Mouse (Mus musculus) hindbrain, embryonic 16.5 days (tissue): ENCODE data around the gene Ankrd11. TPM values are rescaled to one million over a fixed set of nuclear protein-coding genes. Genes with fewer than 3 reads are reported as not detected.

Experiments
- ATAC-seq: fragments of 200-750 bp; cut with Nextera tagmentation; 2 replicates; pipeline ENCODE4 v1.8.0; 2017; ENCODE audit warnings: moderate TSS enrichment, moderate library complexity
- H3K27ac ChIP-seq: fragments of 300-500 bp; sonication (generic); 2 replicates; pipeline ENCODE4 v1.5.1; 2014; ENCODE audit warnings: low read depth, mild to moderate bottlenecking, control low read depth, low read length, moderate library complexity
- H3K27me3 ChIP-seq: fragments of 300-500 bp; sonication (generic); replicated peaks from 2 replicates; pipeline ENCODE4 v1.6.1; 2014; ENCODE audit warnings: low read length; ENCODE audit not compliant: control insufficient read depth, insufficient read depth
- H3K36me3 ChIP-seq: fragments of 300-500 bp; sonication (generic); 2 replicates; pipeline ENCODE4 v1.6.1; 2014; ENCODE audit warnings: mild to moderate bottlenecking, low read length, moderate library complexity, mixed read lengths; ENCODE audit not compliant: control insufficient read depth, insufficient read depth
- H3K4me1 ChIP-seq: fragments of 300-500 bp; sonication (generic); 2 replicates; pipeline ENCODE4 v1.6.1; 2014; ENCODE audit warnings: low read depth, low read length; ENCODE audit not compliant: control insufficient read depth, insufficient read depth
- H3K4me2 ChIP-seq: fragments of 300-500 bp; sonication (generic); 2 replicates; pipeline ENCODE4 v1.6.1; 2014; ENCODE audit warnings: mild to moderate bottlenecking, low read length, control low read depth, moderate library complexity
- H3K4me3 ChIP-seq: fragments of 300-500 bp; sonication (generic); 2 replicates; pipeline ENCODE4 v1.5.1; 2014; ENCODE audit warnings: mild to moderate bottlenecking, low read length, control low read depth, moderate library complexity
- H3K9ac ChIP-seq: fragments of 300-500 bp; sonication (generic); 2 replicates; pipeline ENCODE4 v1.6.1; 2014; ENCODE audit warnings: low read depth, mild to moderate bottlenecking, control low read depth, low read length, moderate library complexity
- H3K9me3 ChIP-seq: fragments of 300-500 bp; sonication (generic); 2 replicates; pipeline ENCODE4 v1.6.1; 2014; ENCODE audit warnings: mild to moderate bottlenecking, low read length, moderate library complexity; ENCODE audit not compliant: control insufficient read depth
- WGBS: fragments of 180-500 bp; shearing (Covaris S2); extraction: QIAGEN DNeasy Blood & Tissue Kit; methylation state at CpG from one replicate; pipeline ENCODE4 v1.1.7; 2014; 5-methylcytosine and 5-hydroxymethylcytosine counted together
- polyA plus RNA-seq: library from polyadenylated mRNA; unstranded; fragments of >200 nt; fragmentation: Nextera tagmentation; extraction: Ambion mirVana; gene quantifications from 2 replicates; pipeline ENCODE4 v1.2.1, GENCODE M21; 2015

The Ankrd11 gene
- polyA plus RNA-seq, 1 experiment from 2014 or later = 22.9 TPM

- Histone ChIP-seq H3K4me3 (no peak overlapping the region), H3K36me3 (no peaks in the 10 kb centered on the region), H3K27ac (no peak overlapping the region), H3K4me2 (no peak overlapping the region), H3K9me3 (no peaks in the 10 kb centered on the region), H3K27me3 (no peaks in the 10 kb centered on the region), H3K4me1 (no peaks in the 10 kb centered on the region), H3K9ac (no peak overlapping the region)
- no peak for ATAC-seq
- 97% methylated on average over 3 of the region's 3 CpGs for WGBS
These were observed 72.0 kb downstream of the Ankrd11 start for GRCm38 (mm10) chr8:122969964-122970620.

GRCm38 (mm10) chr8:122968145-122968544, 73.9 kb downstream of the Ankrd11 start:
- H3K9ac ChIP-seq = no peak overlapping the region
- no peak overlapping the region for H3K27ac ChIP-seq
- H3K27me3 ChIP-seq = no peaks in the 10 kb centered on the region
- no peak for ATAC-seq
- no peak overlapping the region for H3K4me3 ChIP-seq
- WGBS = 78% methylated on average over 3 of the region's 3 CpGs
- no peak overlapping the region for H3K4me2 ChIP-seq
- H3K9me3 ChIP-seq = no peaks in the 10 kb centered on the region
- no peaks in the 10 kb centered on the region for H3K4me1 ChIP-seq
- H3K36me3 ChIP-seq = no peaks in the 10 kb centered on the region

- H3K4me1 ChIP-seq = peaks cover 3% of the 10 kb centered on the region; the same call in 1 of the 2 replicates
- H3K9ac ChIP-seq = no peak overlapping the region
- no peaks in the 10 kb centered on the region for H3K27me3 ChIP-seq
- ATAC-seq = no peak
- no peak overlapping the region for H3K4me3 ChIP-seq
- no peak overlapping the region for H3K4me2 ChIP-seq
- no peaks in the 10 kb centered on the region for H3K9me3 ChIP-seq
- H3K36me3 ChIP-seq = no peaks in the 10 kb centered on the region
- no peak overlapping the region for H3K27ac ChIP-seq
- 86% methylated on average over 3 of the region's 3 CpGs for WGBS
These were observed 75.4 kb downstream of the Ankrd11 start for GRCm38 (mm10) chr8:122966638-122967037.

- Histone ChIP-seq H3K9me3 (no peaks in the 10 kb centered on the region), H3K36me3 (no peaks in the 10 kb centered on the region), H3K4me3 (no peak overlapping the region), H3K4me2 (no peak overlapping the region), H3K27me3 (no peaks in the 10 kb centered on the region), H3K9ac (no peak overlapping the region), H3K4me1 (peaks cover 3% of the 10 kb centered on the region; the same call in 1 of the 2 replicates), H3K27ac (no peak overlapping the region)
- WGBS = 57% methylated on average over 5 of the region's 5 CpGs
- no peak for ATAC-seq
These were observed 80.0 kb downstream of the Ankrd11 start for GRCm38 (mm10) chr8:122962046-122962445.

GRCm38 (mm10) chr8:122961458-122961857, 80.6 kb downstream of the Ankrd11 start:
- Histone ChIP-seq H3K36me3 (no peaks in the 10 kb centered on the region), H3K27me3 (no peaks in the 10 kb centered on the region), H3K4me1 (peaks cover 3% of the 10 kb centered on the region; the same call in 1 of the 2 replicates), H3K4me2 (no peak overlapping the region), H3K9ac (no peak overlapping the region), H3K27ac (no peak overlapping the region), H3K9me3 (no peaks in the 10 kb centered on the region), H3K4me3 (no peak overlapping the region)
- WGBS = 73% methylated on average over 2 of the region's 2 CpGs
- no peak for ATAC-seq

- no peak overlapping the region for H3K27ac ChIP-seq
- H3K36me3 ChIP-seq = no peaks in the 10 kb centered on the region
- 17% methylated on average over 1 of the region's 1 CpGs for WGBS
- H3K27me3 ChIP-seq = no peaks in the 10 kb centered on the region
- no peaks in the 10 kb centered on the region for H3K9me3 ChIP-seq
- H3K9ac ChIP-seq = no peak overlapping the region
- H3K4me3 ChIP-seq = no peak overlapping the region
- H3K4me2 ChIP-seq = no peak overlapping the region
- no peak for ATAC-seq
- peaks cover 3% of the 10 kb centered on the region; the same call in 1 of the 2 replicates for H3K4me1 ChIP-seq
These were observed 81.1 kb downstream of the Ankrd11 start for GRCm38 (mm10) chr8:122960932-122961331.

- Histone ChIP-seq H3K9ac (no peak overlapping the region), H3K4me3 (no peak overlapping the region), H3K27ac (no peak overlapping the region), H3K4me1 (peaks cover 3% of the 10 kb centered on the region; the same call in 1 of the 2 replicates), H3K4me2 (no peak overlapping the region), H3K9me3 (no peaks in the 10 kb centered on the region), H3K36me3 (no peaks in the 10 kb centered on the region), H3K27me3 (no peaks in the 10 kb centered on the region)
- no peak for ATAC-seq
- 92% methylated on average over 5 of the region's 5 CpGs for WGBS
These were observed 81.8 kb downstream of the Ankrd11 start for GRCm38 (mm10) chr8:122960323-122960722.

- no peak overlapping the region for H3K4me2 ChIP-seq
- H3K9ac ChIP-seq = no peak overlapping the region
- ATAC-seq = no peak
- no peak overlapping the region for H3K4me3 ChIP-seq
- no peaks in the 10 kb centered on the region for H3K27me3 ChIP-seq
- no peaks in the 10 kb centered on the region for H3K4me1 ChIP-seq
- no peaks in the 10 kb centered on the region for H3K9me3 ChIP-seq
- no peak overlapping the region for H3K27ac ChIP-seq
- WGBS = 93% methylated on average over 3 of the region's 3 CpGs
- no peaks in the 10 kb centered on the region for H3K36me3 ChIP-seq
These were observed 86.1 kb downstream of the Ankrd11 start for GRCm38 (mm10) chr8:122955997-122956396.

GRCm38 (mm10) chr8:122955195-122955594, 86.9 kb downstream of the Ankrd11 start:
- Histone ChIP-seq H3K9me3 (no peaks in the 10 kb centered on the region), H3K27ac (no peak overlapping the region), H3K27me3 (no peaks in the 10 kb centered on the region), H3K9ac (no peak overlapping the region), H3K4me1 (no peaks in the 10 kb centered on the region), H3K36me3 (no peaks in the 10 kb centered on the region), H3K4me2 (no peak overlapping the region), H3K4me3 (no peak overlapping the region)
- no peak for ATAC-seq
